Mouse (Mus musculus): ENCODE data around the gene Ass1. TPM values are rescaled to one million over a fixed set of nuclear protein-coding genes. Genes with fewer than 3 reads are reported as not detected.

Gene Ass1
- total RNA-seq, 1 experiment: 154 TPM

DNA sequence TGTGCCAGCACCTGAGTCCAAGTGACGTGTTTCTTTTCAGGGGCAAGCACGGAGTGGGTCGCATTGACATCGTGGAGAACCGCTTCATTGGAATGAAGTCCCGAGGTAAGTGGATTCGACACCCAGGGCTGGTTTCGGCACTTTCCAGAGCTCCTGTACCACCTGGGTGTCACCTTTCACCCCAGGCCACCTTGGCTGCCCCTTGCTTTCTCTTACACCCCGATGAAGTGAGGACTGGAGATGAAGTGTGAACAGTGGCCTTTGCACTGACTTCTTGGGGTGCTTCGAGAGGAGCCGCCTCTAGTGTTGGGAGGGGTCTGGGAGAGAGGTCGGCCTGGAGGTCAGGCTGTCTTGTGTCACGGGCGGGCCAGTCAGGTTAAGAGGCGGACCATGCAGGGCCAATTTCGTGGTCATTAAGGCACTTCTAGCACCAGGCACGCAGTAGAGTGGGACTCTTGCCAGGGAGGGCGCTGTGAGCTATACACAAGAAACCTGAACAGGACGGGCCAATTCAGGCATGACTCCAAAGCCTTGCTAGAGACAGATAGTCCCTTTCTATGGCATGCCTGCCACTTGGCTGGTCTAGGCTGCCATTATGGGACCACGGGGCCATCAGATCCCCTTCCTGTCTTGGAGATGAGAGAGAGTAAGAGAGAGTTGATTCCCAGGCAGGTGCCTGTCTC lies 31.6 kb downstream of the Ass1 start:
- Histone ChIP-seq H3K4me3 (ENCODE audit: insufficient read depth in 1 of 2, low read depth in 1 of 2, low read length in 2 of 2, poor library complexity in 1 of 2, severe bottlenecking in 1 of 2) (no peak overlapping the region), H3K9ac (ENCODE audit: insufficient read depth, low read depth, low read length, poor library complexity, severe bottlenecking) (no peak overlapping the region), H3K36me3 (ENCODE audit: control insufficient read depth, insufficient read depth, low read length, poor library complexity, severe bottlenecking) (peaks cover 71% of the 10 kb centered on the region), H3K9me3 (ENCODE audit: control insufficient read depth, insufficient read depth, low read depth, low read length) (no peaks in the 10 kb centered on the region), H3K27ac (ENCODE audit: insufficient read depth, low read depth, low read length, poor library complexity, severe bottlenecking) (no peak overlapping the region; the same call in 1 of the 2 replicates), H3K4me1 (ENCODE audit: control insufficient read depth in 2 of 2, insufficient read depth in 2 of 2, low read length in 2 of 2, poor library complexity in 1 of 2) (peaks cover 2 to 24% of the 10 kb centered on the region in 2 experiments; a peak in 2 of 4 replicates)
- in situ Hi-C loops (cut with MboI; ENCODE audit: low sequenced_read_pairs in 2 of 2, unreplicated experiment in 2 of 2): no loop called here
- no peak for DNase-seq (ENCODE audit: low read depth, low spot score)
- TF ChIP-seq CHD2 (IDR thresholded peaks at IDR 0.05; ENCODE audit: low read depth, low read length) (no peak), HCFC1 (IDR thresholded peaks at IDR 0.05; ENCODE audit: borderline replicate concordance, insufficient read depth, low read length) (no peak), ZC3H11A (IDR thresholded peaks at IDR 0.05; ENCODE audit: borderline replicate concordance, low read depth, low read length) (no peak), MAFK (IDR thresholded peaks at IDR 0.05; ENCODE audit: insufficient read depth, low read depth, low read length) (no peak), ZNF384 (IDR thresholded peaks at IDR 0.05; ENCODE audit: low read depth, low read length) (no peak)

DNA sequence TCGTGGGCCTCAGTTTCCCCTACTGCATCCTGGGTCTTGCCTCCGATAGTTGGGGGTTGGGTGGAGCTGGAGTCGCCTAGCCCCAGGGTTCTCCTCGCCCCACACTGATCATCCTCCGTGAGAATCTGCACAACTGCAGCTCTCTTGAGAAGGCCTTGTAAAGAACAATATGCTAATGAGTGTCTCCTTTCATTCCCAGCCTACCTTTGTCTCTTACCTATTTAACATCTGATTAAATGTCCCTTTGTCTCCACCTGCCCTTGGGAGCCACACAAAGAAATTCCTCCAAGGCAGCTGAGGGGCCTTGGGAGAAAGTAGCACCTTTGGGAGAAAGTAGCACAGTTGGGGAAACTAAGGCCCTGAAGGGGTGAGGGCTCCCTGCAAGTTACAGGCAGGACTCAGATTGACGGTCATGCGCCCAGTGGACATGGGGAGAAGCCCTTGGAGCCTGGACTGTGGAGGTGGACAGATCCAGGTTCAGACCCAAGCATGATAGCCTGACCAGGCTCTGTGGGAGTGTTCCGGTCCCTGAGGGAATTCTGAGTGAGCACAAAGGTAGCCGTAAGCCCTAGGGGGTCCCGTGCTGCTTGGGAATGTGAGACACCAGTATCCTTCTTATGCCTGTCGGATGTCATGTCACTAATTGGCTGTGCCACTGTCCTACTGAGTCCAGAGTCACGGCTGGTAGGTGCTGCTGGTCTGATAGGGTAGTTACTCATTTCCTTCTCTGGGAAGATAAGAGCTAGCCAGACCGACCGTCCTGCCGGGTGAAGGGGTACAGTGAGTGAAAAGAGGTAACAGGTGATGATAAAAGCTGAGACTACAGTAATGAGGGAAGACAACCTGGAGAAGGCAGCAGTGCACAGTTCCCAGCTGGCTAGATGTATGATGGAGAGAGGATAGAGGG lies 32.9 kb downstream of the Ass1 start:
- in situ Hi-C loops (cut with MboI; ENCODE audit: low sequenced_read_pairs in 2 of 2, unreplicated experiment in 2 of 2): no loop called here
- no peak overlapping the region for H3K9ac ChIP-seq (ENCODE audit: insufficient read depth, low read depth, low read length, poor library complexity, severe bottlenecking)
- no peak overlapping the region for H3K4me3 ChIP-seq (ENCODE audit: insufficient read depth in 1 of 2, low read depth in 1 of 2, low read length in 2 of 2, poor library complexity in 1 of 2, severe bottlenecking in 1 of 2)
- TF ChIP-seq CHD2 (IDR thresholded peaks at IDR 0.05; ENCODE audit: low read depth, low read length) (no peak), ZC3H11A (IDR thresholded peaks at IDR 0.05; ENCODE audit: borderline replicate concordance, low read depth, low read length) (no peak), HCFC1 (IDR thresholded peaks at IDR 0.05; ENCODE audit: borderline replicate concordance, insufficient read depth, low read length) (no peak), ZNF384 (IDR thresholded peaks at IDR 0.05; ENCODE audit: low read depth, low read length) (no peak), MAFK (IDR thresholded peaks at IDR 0.05; ENCODE audit: insufficient read depth, low read depth, low read length) (no peak)
- no peaks in the 10 kb centered on the region for H3K9me3 ChIP-seq (ENCODE audit: control insufficient read depth, insufficient read depth, low read depth, low read length)
- peak; percentile 63 for DNase-seq (ENCODE audit: low read depth, low spot score)
- H3K36me3 ChIP-seq (ENCODE audit: control insufficient read depth, insufficient read depth, low read length, poor library complexity, severe bottlenecking): peaks cover 66% of the 10 kb centered on the region
- no peak overlapping the region for H3K27ac ChIP-seq (ENCODE audit: insufficient read depth, low read depth, low read length, poor library complexity, severe bottlenecking)
- peaks cover 0 to 19% of the 10 kb centered on the region in 2 experiments; a peak in 2 of 4 replicates for H3K4me1 ChIP-seq (ENCODE audit: control insufficient read depth in 2 of 2, insufficient read depth in 2 of 2, low read length in 2 of 2, poor library complexity in 1 of 2)

DNA sequence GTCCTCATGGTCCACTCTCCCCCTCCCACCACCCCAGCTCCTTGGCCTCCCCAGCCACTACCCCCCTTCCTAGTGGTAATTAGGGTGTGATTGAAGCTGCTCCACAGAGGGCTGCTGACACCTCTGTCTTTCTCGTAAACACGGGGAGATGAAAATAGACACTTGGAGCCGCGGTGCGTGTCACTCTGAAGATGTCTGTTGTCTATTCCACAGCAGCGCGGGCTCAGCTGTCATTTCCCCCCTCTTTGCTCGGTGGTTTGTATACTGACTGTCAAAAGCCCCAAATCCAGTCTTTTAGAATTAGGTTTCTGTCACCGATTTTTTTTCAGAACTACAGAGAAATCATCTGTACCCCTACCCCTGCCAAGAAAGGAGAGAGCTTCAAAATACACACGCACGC lies 35.5 kb downstream of the Ass1 start:
- DNase-seq (ENCODE audit: low read depth, low spot score): no peak
- Histone ChIP-seq H3K9me3 (ENCODE audit: control insufficient read depth, insufficient read depth, low read depth, low read length) (no peaks in the 10 kb centered on the region), H3K9ac (ENCODE audit: insufficient read depth, low read depth, low read length, poor library complexity, severe bottlenecking) (no peak overlapping the region), H3K4me1 (ENCODE audit: control insufficient read depth in 2 of 2, insufficient read depth in 2 of 2, low read length in 2 of 2, poor library complexity in 1 of 2) (peaks cover 0 to 19% of the 10 kb centered on the region in 2 experiments; a peak in 2 of 4 replicates), H3K27ac (ENCODE audit: insufficient read depth, low read depth, low read length, poor library complexity, severe bottlenecking) (no peak overlapping the region), H3K36me3 (ENCODE audit: control insufficient read depth, insufficient read depth, low read length, poor library complexity, severe bottlenecking) (peaks cover 65% of the 10 kb centered on the region), H3K4me3 (ENCODE audit: insufficient read depth in 1 of 2, low read depth in 1 of 2, low read length in 2 of 2, poor library complexity in 1 of 2, severe bottlenecking in 1 of 2) (no peak overlapping the region)
- in situ Hi-C loops (cut with MboI; ENCODE audit: low sequenced_read_pairs in 2 of 2, unreplicated experiment in 2 of 2): no loop called here
- no peak for TF ChIP-seq CHD2 (IDR thresholded peaks at IDR 0.05; ENCODE audit: low read depth, low read length)
- no peak for TF ChIP-seq MAFK (IDR thresholded peaks at IDR 0.05; ENCODE audit: insufficient read depth, low read depth, low read length)
- no peak for TF ChIP-seq HCFC1 (IDR thresholded peaks at IDR 0.05; ENCODE audit: borderline replicate concordance, insufficient read depth, low read length)
- TF ChIP-seq ZC3H11A (IDR thresholded peaks at IDR 0.05; ENCODE audit: borderline replicate concordance, low read depth, low read length): no peak
- no peak for TF ChIP-seq ZNF384 (IDR thresholded peaks at IDR 0.05; ENCODE audit: low read depth, low read length)

DNA sequence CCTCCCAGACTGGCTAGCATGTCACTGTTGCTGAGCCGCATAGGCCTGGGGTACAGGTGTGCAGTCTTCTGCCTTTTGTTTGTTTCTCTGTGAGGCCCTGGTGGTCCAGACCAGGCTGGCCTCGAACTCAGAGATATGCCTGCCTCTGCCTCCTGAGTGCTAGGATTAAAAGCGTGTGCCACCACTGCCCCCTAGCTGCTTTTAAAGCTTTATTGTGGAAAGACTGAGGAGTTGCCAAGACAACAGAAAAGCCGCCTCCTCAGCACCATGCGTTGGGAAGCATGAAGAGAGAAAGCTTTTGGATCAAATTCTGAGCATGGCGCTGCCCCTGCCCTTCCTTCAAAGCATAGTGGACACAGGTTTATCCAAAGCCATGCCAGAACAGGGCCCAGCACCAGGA lies 38.8 kb downstream of the Ass1 start:
- in situ Hi-C loops (cut with MboI; ENCODE audit: low sequenced_read_pairs in 2 of 2, unreplicated experiment in 2 of 2): no loop called here

More for the DNA sequence above, 38.8 kb downstream of the Ass1 start:
- no peak overlapping the region for H3K27ac ChIP-seq (ENCODE audit: insufficient read depth, low read depth, low read length, poor library complexity, severe bottlenecking)
- no peaks in the 10 kb centered on the region for H3K4me1 ChIP-seq (ENCODE audit: control insufficient read depth in 2 of 2, insufficient read depth in 2 of 2, low read length in 2 of 2, poor library complexity in 1 of 2)
- no peaks in the 10 kb centered on the region for H3K9me3 ChIP-seq (ENCODE audit: control insufficient read depth, insufficient read depth, low read depth, low read length)
- H3K4me3 ChIP-seq (ENCODE audit: insufficient read depth in 1 of 2, low read depth in 1 of 2, low read length in 2 of 2, poor library complexity in 1 of 2, severe bottlenecking in 1 of 2): no peak overlapping the region
- H3K36me3 ChIP-seq (ENCODE audit: control insufficient read depth, insufficient read depth, low read length, poor library complexity, severe bottlenecking): peaks cover 61% of the 10 kb centered on the region
- no peak for DNase-seq (ENCODE audit: low read depth, low spot score)
- no peak overlapping the region for H3K9ac ChIP-seq (ENCODE audit: insufficient read depth, low read depth, low read length, poor library complexity, severe bottlenecking)
- TF ChIP-seq ZC3H11A (IDR thresholded peaks at IDR 0.05; ENCODE audit: borderline replicate concordance, low read depth, low read length): no peak
- TF ChIP-seq CHD2 (IDR thresholded peaks at IDR 0.05; ENCODE audit: low read depth, low read length): no peak
- TF ChIP-seq ZNF384 (IDR thresholded peaks at IDR 0.05; ENCODE audit: low read depth, low read length): no peak
- TF ChIP-seq MAFK (IDR thresholded peaks at IDR 0.05; ENCODE audit: insufficient read depth, low read depth, low read length): no peak
- no peak for TF ChIP-seq HCFC1 (IDR thresholded peaks at IDR 0.05; ENCODE audit: borderline replicate concordance, insufficient read depth, low read length)

All from ES-E14 (cell line).